Mouse (Mus musculus) midbrain, embryonic 11.5 days (tissue): ENCODE results near the gene Chka. TPM values are rescaled to one million over a fixed set of nuclear protein-coding genes. Genes with fewer than 3 reads are reported as not detected.
A peak's percentile ranks its signal among the peaks of the same experiment; 100 is the strongest.

Experiments used
- ATAC-seq: fragments of 200-750 bp; cut with Nextera tagmentation; 2 replicates; pipeline ENCODE4 v1.8.0; 2017; ENCODE audit warnings: moderate TSS enrichment, moderate library complexity; ENCODE audit not compliant: low FRiP score
- DNase-seq: peaks from one replicate; pipeline ENCODE4 v3.0.0; 2015; ENCODE audit warnings: low spot score; ENCODE audit errors: missing footprints
- H3K27ac ChIP-seq: fragments of 300-500 bp; sonication (generic); 2 replicates; pipeline ENCODE4 v1.5.1; 2014; ENCODE audit warnings: low read depth, low read length
- H3K27me3 ChIP-seq: fragments of 300-500 bp; sonication (generic); 2 replicates; pipeline ENCODE4 v1.6.1; 2014; ENCODE audit warnings: mild to moderate bottlenecking, low read length, moderate library complexity, mixed read lengths; ENCODE audit not compliant: control insufficient read depth, insufficient read depth
- H3K36me3 ChIP-seq: fragments of 300-500 bp; sonication (generic); 2 replicates; pipeline ENCODE4 v1.6.1; 2014; ENCODE audit warnings: mild to moderate bottlenecking, low read length, moderate library complexity, mixed read lengths; ENCODE audit not compliant: control insufficient read depth, insufficient read depth
- H3K4me1 ChIP-seq: fragments of 300-500 bp; sonication (generic); 2 replicates; pipeline ENCODE4 v1.6.1; 2014; ENCODE audit warnings: low read length; ENCODE audit not compliant: control insufficient read depth, insufficient read depth
- H3K4me2 ChIP-seq: fragments of 300-500 bp; sonication (generic); 2 replicates; pipeline ENCODE4 v1.6.1; 2014; ENCODE audit warnings: mild to moderate bottlenecking, moderate library complexity
- H3K4me3 ChIP-seq: fragments of 300-500 bp; sonication (generic); 2 replicates; pipeline ENCODE4 v1.5.1; 2014; ENCODE audit warnings: low read depth, low read length
- H3K9ac ChIP-seq: fragments of 300-500 bp; sonication (generic); 2 replicates; pipeline ENCODE4 v1.6.1; 2014; ENCODE audit warnings: low read length
- H3K9me3 ChIP-seq: fragments of 300-500 bp; sonication (generic); 2 replicates; pipeline ENCODE4 v1.6.1; 2016; ENCODE audit warnings: low read length; ENCODE audit not compliant: control insufficient read depth
- WGBS: fragments of 180-500 bp; shearing (Covaris S2); extraction: QIAGEN DNeasy Blood & Tissue Kit; methylation state at CpG from one replicate; pipeline ENCODE4 v1.1.7; 2014; 5-methylcytosine and 5-hydroxymethylcytosine counted together
- polyA plus RNA-seq: library from polyadenylated mRNA; unstranded; fragments of >200 nt; fragmentation: Nextera tagmentation; extraction: Ambion mirVana; gene quantifications from 2 replicates; pipeline ENCODE4 v1.2.1, GENCODE M21; 2014

Gene Chka
- polyA plus RNA-seq, 1 experiment from 2014 or later = 53.0 TPM

DNA sequence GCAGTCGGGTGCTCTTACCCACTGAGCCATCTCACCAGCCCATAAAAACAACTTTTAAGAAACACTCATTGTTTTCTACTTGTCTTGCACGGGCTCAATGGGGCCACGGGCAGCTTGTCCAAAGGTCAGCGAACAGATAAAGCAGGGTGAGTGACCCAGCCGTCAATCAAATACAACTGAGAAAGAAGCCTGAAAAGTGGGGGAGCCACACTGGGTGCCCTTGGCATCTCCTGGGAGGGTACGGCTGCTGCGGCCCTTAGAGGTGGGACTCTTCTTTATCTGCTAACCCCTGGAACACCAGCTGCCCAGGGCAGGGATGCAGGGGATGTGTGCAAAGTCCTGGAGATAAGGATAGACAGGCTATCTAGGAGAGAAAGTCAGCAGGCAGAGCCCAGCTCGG lies 19.9 kb upstream of the Chka start:
- Histone ChIP-seq H3K36me3 (no peaks in the 10 kb centered on the region), H3K9ac (no peak overlapping the region), H3K4me3 (no peak overlapping the region), H3K4me1 (no peaks in the 10 kb centered on the region), H3K27me3 (no peaks in the 10 kb centered on the region), H3K27ac (no peak overlapping the region), H3K4me2 (no peak overlapping the region), H3K9me3 (no peaks in the 10 kb centered on the region)
- ATAC-seq = no peak
- 63% methylated on average over 8 of the region's 8 CpGs for WGBS
- peak; percentile 82 for DNase-seq

DNA sequence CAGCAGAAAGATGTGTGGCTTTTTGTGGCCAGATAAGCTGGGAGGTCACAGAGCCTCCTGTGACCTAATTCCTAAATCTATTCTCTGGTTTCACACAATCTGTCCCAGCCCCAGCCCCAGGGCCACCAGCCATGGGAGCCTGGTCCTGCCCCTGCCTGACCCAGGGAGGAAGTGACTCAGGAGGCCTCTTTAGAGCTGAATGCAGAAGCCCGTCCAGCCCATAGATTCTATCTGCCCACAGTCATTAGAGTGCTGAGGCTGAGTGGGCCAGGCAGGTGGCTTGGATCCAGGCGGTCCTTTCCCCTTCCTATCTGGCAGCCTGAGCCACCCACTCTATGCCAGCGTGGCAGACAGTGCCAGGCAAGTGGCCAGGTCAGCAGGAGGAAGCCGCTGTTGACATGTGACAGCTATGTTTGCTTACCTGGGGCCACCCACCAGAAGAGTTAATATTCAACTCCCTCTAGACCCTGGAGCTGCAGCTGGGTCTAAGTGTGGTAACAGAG lies 18.7 kb upstream of the Chka start:
- 85% methylated on average over 4 of the region's 4 CpGs for WGBS
- Histone ChIP-seq H3K4me1 (no peaks in the 10 kb centered on the region), H3K36me3 (no peaks in the 10 kb centered on the region), H3K27me3 (no peaks in the 10 kb centered on the region), H3K9me3 (no peaks in the 10 kb centered on the region), H3K27ac (no peak overlapping the region), H3K4me3 (no peak overlapping the region), H3K9ac (no peak overlapping the region), H3K4me2 (no peak overlapping the region)
- ATAC-seq (no peak), DNase-seq (peak; percentile 49)

DNA sequence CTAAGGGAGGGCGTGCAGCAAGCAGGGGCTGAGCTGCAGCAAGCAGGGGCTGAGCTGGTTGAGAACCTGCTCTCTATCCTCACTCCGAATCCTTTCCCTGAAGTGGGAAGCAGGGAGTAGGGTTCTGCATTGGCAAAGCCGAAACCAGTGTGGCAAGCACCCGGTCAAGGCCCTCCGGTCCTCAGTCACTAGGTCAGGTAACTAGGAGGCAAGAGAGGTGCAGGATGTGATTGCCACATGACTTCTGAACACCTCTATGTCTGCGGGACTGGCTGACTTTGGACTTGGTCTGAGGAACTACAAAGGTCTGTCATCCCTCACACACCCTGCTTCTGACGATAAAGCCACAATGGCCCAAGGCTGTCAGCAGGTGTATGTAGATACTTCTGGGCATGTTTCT lies 17.3 kb upstream of the Chka start:
- no peak overlapping the region for H3K4me3 ChIP-seq
- no peaks in the 10 kb centered on the region for H3K9me3 ChIP-seq
- no peak for ATAC-seq
- no peak overlapping the region for H3K9ac ChIP-seq
- WGBS = 87% methylated on average over 7 of the region's 7 CpGs
- no peak for DNase-seq
- no peak overlapping the region for H3K27ac ChIP-seq
- no peaks in the 10 kb centered on the region for H3K4me1 ChIP-seq
- no peaks in the 10 kb centered on the region for H3K27me3 ChIP-seq
- no peaks in the 10 kb centered on the region for H3K36me3 ChIP-seq
- no peak overlapping the region for H3K4me2 ChIP-seq

DNA sequence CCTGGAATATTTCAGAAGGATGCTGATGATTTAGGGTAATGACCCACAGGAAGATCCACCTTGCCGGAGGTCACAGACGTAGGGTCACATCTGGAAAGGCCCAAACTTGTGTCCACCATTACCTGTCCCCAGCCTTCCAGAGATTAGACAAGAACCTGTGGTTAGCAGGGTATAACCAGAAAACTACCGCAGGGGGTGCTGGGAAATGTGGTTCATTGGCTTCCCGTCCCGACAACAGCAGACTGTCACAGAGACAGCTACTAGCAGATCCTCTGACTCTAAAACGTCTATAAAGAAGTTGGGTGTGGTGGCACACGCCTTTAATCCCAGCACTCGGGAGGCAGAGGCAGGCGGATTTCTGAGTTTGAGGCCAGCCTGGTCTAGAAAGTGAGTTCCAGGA lies 14.8 kb upstream of the Chka start:
- H3K27ac ChIP-seq = no peak overlapping the region
- no peak overlapping the region for H3K9ac ChIP-seq
- WGBS = 90% methylated on average over 9 of the region's 9 CpGs

DNA sequence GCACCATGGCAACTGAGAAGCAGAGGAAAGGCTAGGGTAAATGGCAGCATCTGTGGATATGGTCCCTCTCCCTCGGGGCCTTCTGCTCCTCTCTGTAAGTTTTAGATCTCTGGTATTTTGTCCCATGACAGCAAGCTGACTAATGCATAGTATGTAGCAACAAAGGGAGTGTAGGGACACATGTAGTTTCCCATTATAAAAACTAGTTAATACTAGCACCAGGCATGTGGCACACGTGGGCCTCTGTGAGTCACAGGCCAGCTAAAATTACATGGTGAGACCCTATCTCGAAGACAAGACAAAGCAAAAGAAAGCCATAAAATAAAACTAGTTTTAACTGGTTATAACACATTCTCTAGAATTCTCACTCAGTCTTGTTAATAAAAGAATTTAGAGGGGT lies 12.6 kb upstream of the Chka start:
- H3K36me3 ChIP-seq = no peaks in the 10 kb centered on the region
- ATAC-seq (no peak), DNase-seq (no peak)
- H3K4me3 ChIP-seq = no peak overlapping the region
- H3K9me3 ChIP-seq = no peaks in the 10 kb centered on the region
- no peaks in the 10 kb centered on the region for H3K4me1 ChIP-seq
- H3K9ac ChIP-seq = no peak overlapping the region
- 81% methylated on average over 3 of the region's 3 CpGs for WGBS
- no peaks in the 10 kb centered on the region for H3K27me3 ChIP-seq
- no peak overlapping the region for H3K4me2 ChIP-seq
- no peak overlapping the region for H3K27ac ChIP-seq

More for the DNA sequence above, 14.8 kb upstream of the Chka start:
- Histone ChIP-seq H3K36me3 (no peaks in the 10 kb centered on the region), H3K4me1 (no peaks in the 10 kb centered on the region), H3K4me2 (no peak overlapping the region), H3K27me3 (no peaks in the 10 kb centered on the region), H3K9me3 (no peaks in the 10 kb centered on the region), H3K4me3 (no peak overlapping the region)
- no peak for ATAC-seq
- DNase-seq = peak; percentile 60

DNA sequence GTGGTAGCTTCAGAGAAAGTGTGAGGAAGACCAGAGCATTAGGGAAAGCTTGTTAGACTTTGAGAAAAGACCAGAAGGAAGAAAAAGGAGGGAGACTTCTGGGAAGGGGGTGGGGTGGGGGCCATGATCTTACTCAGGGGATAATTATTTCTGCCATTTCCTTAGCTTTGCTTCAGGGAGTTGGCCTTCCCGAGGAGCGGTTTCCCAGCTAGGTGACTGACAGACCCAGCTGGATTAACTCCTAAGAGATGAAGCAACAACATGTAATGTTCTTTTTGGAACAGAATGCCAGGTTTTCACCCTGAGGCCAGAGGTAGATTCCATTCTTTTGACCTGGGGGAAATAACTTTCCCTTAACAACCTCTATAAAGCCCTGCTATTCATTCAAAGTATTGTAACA lies 11.9 kb upstream of the Chka start:
- H3K36me3 ChIP-seq = no peaks in the 10 kb centered on the region
- H3K4me1 ChIP-seq = no peaks in the 10 kb centered on the region
- H3K4me2 ChIP-seq = no peak overlapping the region
- H3K27ac ChIP-seq = no peak overlapping the region
- no peak for ATAC-seq
- 83% methylated on average over 2 of the region's 2 CpGs for WGBS
- H3K9ac ChIP-seq = no peak overlapping the region
- no peaks in the 10 kb centered on the region for H3K27me3 ChIP-seq
- no peak overlapping the region for H3K4me3 ChIP-seq
- no peaks in the 10 kb centered on the region for H3K9me3 ChIP-seq
- peak; percentile 76 for DNase-seq

DNA sequence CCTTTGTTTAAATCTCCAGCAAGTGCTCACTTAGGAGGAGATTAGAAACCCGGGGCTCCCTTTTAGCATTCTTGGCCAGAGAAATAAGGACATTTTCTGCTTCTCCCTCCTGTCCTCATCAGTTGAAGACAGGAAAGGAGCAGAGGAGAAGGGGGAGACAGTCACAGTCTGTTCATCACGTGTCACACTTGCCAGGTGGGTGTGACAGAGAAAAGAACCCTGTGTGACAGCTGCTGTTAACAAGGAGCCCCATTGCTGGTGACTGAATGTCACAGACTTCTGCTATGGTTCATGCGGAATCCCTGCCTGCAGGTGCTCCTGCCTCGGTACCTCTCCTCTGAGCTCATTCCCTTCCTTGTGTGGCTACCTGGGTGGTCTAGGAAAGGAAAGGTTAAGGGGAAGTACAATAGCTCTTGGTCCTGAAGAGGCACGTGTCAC lies 11.3 kb upstream of the Chka start:
- Histone ChIP-seq H3K27me3 (no peaks in the 10 kb centered on the region), H3K9ac (no peak overlapping the region), H3K4me3 (no peak overlapping the region), H3K4me1 (no peaks in the 10 kb centered on the region), H3K36me3 (no peaks in the 10 kb centered on the region), H3K27ac (no peak overlapping the region), H3K9me3 (no peaks in the 10 kb centered on the region), H3K4me2 (no peak overlapping the region)
- 60% methylated on average over 5 of the region's 5 CpGs for WGBS
- ATAC-seq (no peak), DNase-seq (peak; percentile 47)

DNA sequence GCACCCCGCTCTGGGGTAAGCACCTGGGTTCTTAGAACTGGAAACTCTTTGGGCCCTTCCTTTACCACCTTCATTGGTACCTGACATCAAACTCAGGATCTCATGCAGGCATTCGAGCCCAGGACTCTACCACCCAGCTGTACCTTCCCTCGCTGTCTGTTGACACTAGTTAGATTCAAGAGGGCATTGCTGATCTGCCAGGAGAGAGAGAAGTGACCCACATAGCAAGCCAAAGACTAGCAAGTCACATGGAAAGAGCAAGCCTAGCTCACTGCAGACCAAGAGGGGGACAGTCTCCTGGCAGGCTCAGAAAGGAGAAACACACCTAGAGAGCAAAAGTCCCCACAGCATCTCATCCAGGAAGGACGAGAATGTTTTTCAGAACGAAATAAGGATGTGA lies 10.9 kb upstream of the Chka start:
- Histone ChIP-seq H3K4me3 (no peak overlapping the region), H3K27ac (no peak overlapping the region), H3K9ac (no peak overlapping the region), H3K36me3 (no peaks in the 10 kb centered on the region), H3K27me3 (no peaks in the 10 kb centered on the region), H3K4me1 (no peaks in the 10 kb centered on the region), H3K4me2 (no peak overlapping the region), H3K9me3 (no peaks in the 10 kb centered on the region)
- peak; percentile 53 for DNase-seq
- WGBS = 82% methylated on average over 5 of the region's 5 CpGs
- no peak for ATAC-seq

DNA sequence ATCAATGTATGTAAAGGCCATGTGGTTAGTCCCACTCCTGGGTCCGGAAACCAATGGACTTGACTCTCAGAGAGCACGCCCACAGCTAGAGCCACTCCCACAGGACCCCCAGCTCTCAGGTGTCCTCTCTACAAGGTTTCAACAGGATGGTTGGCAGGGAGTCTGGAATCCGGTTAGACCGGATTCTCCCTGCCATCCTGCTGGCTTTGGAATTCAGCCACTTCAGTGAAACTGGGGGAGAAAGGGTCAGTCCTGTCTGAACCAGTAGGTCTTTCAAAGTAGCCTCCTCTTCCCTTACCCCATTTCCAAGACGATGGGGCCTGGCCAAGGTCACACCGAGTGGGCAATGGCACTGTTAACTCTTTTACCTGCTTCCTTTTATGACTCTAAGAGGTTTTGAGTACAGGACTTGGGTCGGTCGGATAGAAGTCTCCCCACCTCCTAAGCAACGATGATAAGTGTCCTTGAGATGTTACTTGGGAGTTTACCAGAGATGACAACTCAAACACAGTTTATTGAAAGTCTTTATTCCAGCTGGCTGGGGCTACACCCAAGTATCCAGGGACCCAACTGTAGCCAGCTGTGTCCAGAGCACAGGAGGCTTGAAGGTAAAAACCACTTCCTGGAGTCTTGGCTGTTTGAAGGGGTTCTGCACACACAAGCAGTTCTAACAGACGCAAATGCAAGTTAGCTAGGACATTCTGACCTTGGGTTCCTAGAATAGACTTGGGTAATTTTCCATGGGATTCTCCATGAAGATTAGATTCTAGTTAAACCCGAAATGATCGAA lies 9.0 kb upstream of the Chka start:
- Histone ChIP-seq H3K27ac (no peak overlapping the region), H3K36me3 (no peaks in the 10 kb centered on the region), H3K27me3 (no peaks in the 10 kb centered on the region), H3K9me3 (no peaks in the 10 kb centered on the region), H3K4me2 (no peak overlapping the region), H3K4me3 (no peak overlapping the region), H3K9ac (no peak overlapping the region), H3K4me1 (no peaks in the 10 kb centered on the region)
- peak; percentile 45 for DNase-seq
- WGBS = 52% methylated on average over 12 of the region's 12 CpGs
- ATAC-seq = no peak
